Mouse (Mus musculus): ENCODE results near the gene Galt.

The Galt gene

DNA sequence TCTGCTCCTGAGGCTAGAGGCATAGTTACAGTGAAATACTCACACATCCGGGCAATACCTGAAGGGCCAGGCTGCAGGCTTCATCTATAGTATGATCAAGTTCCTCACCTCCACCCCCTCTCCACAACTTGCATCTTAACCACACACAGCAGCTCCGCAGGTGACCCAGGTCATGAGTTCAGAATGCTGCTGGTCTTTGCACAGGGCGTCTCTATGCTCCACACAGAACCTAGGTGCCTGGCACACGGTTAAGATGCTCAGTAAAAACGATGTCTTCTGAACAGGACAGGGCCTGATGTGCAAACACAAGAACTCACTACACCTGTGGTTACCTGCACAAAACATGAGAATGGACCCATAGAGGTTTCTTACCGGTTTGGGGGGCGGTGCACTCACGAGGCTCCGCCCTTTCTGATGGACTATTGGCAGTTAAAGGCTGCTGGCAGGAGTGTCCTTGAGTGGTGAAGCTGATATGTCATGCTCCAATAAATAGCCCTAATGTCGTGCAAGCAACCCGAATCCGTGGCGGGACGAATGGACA is at the start of gene Galt:
Gene Galt (plus strand): TSS at position 432 of the 541 bp plus-strand sequence.
- no peak for TF ChIP-seq POU5F1 (IDR thresholded peaks at IDR 0.05; ENCODE audit: borderline replicate concordance, low read length)
- no peak for TF ChIP-seq NANOG (IDR thresholded peaks at IDR 0.05; ENCODE audit: borderline replicate concordance, low read length)
- no peak for TF ChIP-seq CTCF (conservative IDR thresholded peaks at IDR 0.05; ENCODE audit: low read length)
- Histone ChIP-seq H3K27me3 (ENCODE audit: insufficient read depth, low read length) (peaks cover 2% of the 10 kb centered on the region; the same call in 1 of the 2 replicates), H3K36me3 (ENCODE audit: insufficient read depth, low read length) (peaks cover 31% of the 10 kb centered on the region), H3K4me3 (replicated peaks; ENCODE audit: low read length) (peak within 1 kb of the TSS; percentile 94), H3K4me1 (replicated peaks; ENCODE audit: low read depth, low read length) (peaks cover 49% of the 10 kb centered on the region), H3K9me3 (ENCODE audit: low read length) (no peaks in the 10 kb centered on the region)

DNA sequence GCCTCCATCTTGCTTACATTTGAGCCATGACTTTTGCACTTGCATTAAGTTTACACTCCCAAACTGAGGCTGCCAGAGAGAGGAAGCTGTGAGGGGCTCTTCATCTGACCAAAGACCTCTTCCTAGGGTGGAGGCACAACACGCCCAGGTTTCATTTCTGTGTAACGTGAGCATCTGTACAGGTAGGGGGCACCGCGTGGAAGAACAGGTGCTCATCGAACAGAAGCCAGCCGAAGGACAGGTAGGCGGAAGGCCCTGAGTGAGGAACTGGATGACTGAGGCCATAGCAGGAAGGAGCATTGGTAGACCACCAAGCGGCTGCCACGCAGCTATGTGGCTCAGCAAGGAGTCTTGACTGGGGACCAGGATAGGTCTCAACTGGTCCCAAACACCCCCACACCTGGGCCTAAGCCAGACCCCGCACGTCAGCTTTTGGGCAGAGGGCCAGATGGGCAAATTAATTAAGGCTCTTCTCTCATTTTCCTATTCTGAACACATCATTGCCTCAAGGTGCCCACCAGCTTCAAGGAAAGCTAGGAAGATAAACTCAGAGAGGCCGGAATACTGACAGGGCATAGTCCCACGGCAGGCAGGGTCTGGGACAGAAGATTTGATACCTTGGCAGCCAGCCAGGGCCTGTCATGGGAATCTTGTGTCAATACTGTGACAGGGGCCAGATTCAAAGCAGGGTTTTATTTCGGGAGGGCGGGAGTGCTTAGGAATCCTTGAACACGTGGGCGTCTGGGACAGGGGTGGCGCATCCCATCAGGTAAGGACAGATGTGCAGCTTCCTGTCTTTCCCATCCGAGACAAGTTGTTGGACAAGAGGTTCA is 48.9 kb upstream of the Galt start:
- peak overlapping the region; percentile 15; the same call in 1 of the 2 replicates for H3K4me3 ChIP-seq (replicated peaks; ENCODE audit: low read length)
- no peak for TF ChIP-seq NANOG (IDR thresholded peaks at IDR 0.05; ENCODE audit: borderline replicate concordance, low read length)
- TF ChIP-seq CTCF (conservative IDR thresholded peaks at IDR 0.05; ENCODE audit: low read length) = no peak
- no peak for TF ChIP-seq POU5F1 (IDR thresholded peaks at IDR 0.05; ENCODE audit: borderline replicate concordance, low read length)
- H3K4me1 ChIP-seq (replicated peaks; ENCODE audit: low read depth, low read length) = peaks cover 58% of the 10 kb centered on the region
- peaks cover 7% of the 10 kb centered on the region for H3K36me3 ChIP-seq (ENCODE audit: insufficient read depth, low read length)
- H3K9me3 ChIP-seq (ENCODE audit: low read length) = no peaks in the 10 kb centered on the region
- H3K27me3 ChIP-seq (ENCODE audit: insufficient read depth, low read length) = peaks cover 36% of the 10 kb centered on the region

- Histone ChIP-seq H3K4me3 (replicated peaks; ENCODE audit: low read length) (peak overlapping the region; percentile 35; the same call in 1 of the 2 replicates), H3K36me3 (ENCODE audit: insufficient read depth, low read length) (peaks cover 16% of the 10 kb centered on the region)
- TF ChIP-seq POU5F1 (IDR thresholded peaks at IDR 0.05; ENCODE audit: borderline replicate concordance, low read length) (peak; percentile 100), CTCF (conservative IDR thresholded peaks at IDR 0.05; ENCODE audit: low read length) (peak; percentile 42), NANOG (IDR thresholded peaks at IDR 0.05; ENCODE audit: borderline replicate concordance, low read length) (no peak)
Measured at GRCm38 (mm10) chr4:41707011-41707535, 48.0 kb upstream of the Galt start.

GRCm38 (mm10) chr4:41708192-41708745 is 46.8 kb upstream of the Galt start:
- no peaks in the 10 kb centered on the region for H3K9me3 ChIP-seq (ENCODE audit: low read length)
- no peak overlapping the region for H3K4me3 ChIP-seq (replicated peaks; ENCODE audit: low read length)
- H3K4me1 ChIP-seq (replicated peaks; ENCODE audit: low read depth, low read length) = peaks cover 74% of the 10 kb centered on the region
- no peak for TF ChIP-seq NANOG (IDR thresholded peaks at IDR 0.05; ENCODE audit: borderline replicate concordance, low read length)
- peak; percentile 75 for TF ChIP-seq CTCF (conservative IDR thresholded peaks at IDR 0.05; ENCODE audit: low read length)
- TF ChIP-seq POU5F1 (IDR thresholded peaks at IDR 0.05; ENCODE audit: borderline replicate concordance, low read length) = no peak
- H3K27me3 ChIP-seq (ENCODE audit: insufficient read depth, low read length) = peaks cover 30% of the 10 kb centered on the region
- H3K36me3 ChIP-seq (ENCODE audit: insufficient read depth, low read length) = peaks cover 22% of the 10 kb centered on the region

More at GRCm38 (mm10) chr4:41707011-41707535, 48.0 kb upstream of the Galt start:
- peaks cover 36% of the 10 kb centered on the region for H3K27me3 ChIP-seq (ENCODE audit: insufficient read depth, low read length)
- no peaks in the 10 kb centered on the region for H3K9me3 ChIP-seq (ENCODE audit: low read length)
- peaks cover 68% of the 10 kb centered on the region for H3K4me1 ChIP-seq (replicated peaks; ENCODE audit: low read depth, low read length)

GRCm38 (mm10) chr4:41710229-41710628 is 44.8 kb upstream of the Galt start:
- Histone ChIP-seq H3K4me3 (replicated peaks; ENCODE audit: low read length) (no peak overlapping the region), H3K36me3 (ENCODE audit: insufficient read depth, low read length) (peaks cover 30% of the 10 kb centered on the region), H3K27me3 (ENCODE audit: insufficient read depth, low read length) (peaks cover 15% of the 10 kb centered on the region), H3K9me3 (ENCODE audit: low read length) (no peaks in the 10 kb centered on the region), H3K4me1 (replicated peaks; ENCODE audit: low read depth, low read length) (peaks cover 71% of the 10 kb centered on the region)
- TF ChIP-seq CTCF (conservative IDR thresholded peaks at IDR 0.05; ENCODE audit: low read length) (0 out of 2 replicates have a peak, but pooled peaks have one; percentile 12), NANOG (IDR thresholded peaks at IDR 0.05; ENCODE audit: borderline replicate concordance, low read length) (no peak)

- H3K27me3 ChIP-seq (ENCODE audit: insufficient read depth, low read length) = no peaks in the 10 kb centered on the region
- no peaks in the 10 kb centered on the region for H3K9me3 ChIP-seq (ENCODE audit: low read length)
- H3K36me3 ChIP-seq (ENCODE audit: insufficient read depth, low read length) = peaks cover 45% of the 10 kb centered on the region
- peak overlapping the region; percentile 94 for H3K4me3 ChIP-seq (replicated peaks; ENCODE audit: low read length)
- TF ChIP-seq CTCF (conservative IDR thresholded peaks at IDR 0.05; ENCODE audit: low read length) (no peak), NANOG (IDR thresholded peaks at IDR 0.05; ENCODE audit: borderline replicate concordance, low read length) (no peak)
- H3K4me1 ChIP-seq (replicated peaks; ENCODE audit: low read depth, low read length) = peaks cover 58% of the 10 kb centered on the region
Measured at GRCm38 (mm10) chr4:41711705-41712375, 43.2 kb upstream of the Galt start.

DNA sequence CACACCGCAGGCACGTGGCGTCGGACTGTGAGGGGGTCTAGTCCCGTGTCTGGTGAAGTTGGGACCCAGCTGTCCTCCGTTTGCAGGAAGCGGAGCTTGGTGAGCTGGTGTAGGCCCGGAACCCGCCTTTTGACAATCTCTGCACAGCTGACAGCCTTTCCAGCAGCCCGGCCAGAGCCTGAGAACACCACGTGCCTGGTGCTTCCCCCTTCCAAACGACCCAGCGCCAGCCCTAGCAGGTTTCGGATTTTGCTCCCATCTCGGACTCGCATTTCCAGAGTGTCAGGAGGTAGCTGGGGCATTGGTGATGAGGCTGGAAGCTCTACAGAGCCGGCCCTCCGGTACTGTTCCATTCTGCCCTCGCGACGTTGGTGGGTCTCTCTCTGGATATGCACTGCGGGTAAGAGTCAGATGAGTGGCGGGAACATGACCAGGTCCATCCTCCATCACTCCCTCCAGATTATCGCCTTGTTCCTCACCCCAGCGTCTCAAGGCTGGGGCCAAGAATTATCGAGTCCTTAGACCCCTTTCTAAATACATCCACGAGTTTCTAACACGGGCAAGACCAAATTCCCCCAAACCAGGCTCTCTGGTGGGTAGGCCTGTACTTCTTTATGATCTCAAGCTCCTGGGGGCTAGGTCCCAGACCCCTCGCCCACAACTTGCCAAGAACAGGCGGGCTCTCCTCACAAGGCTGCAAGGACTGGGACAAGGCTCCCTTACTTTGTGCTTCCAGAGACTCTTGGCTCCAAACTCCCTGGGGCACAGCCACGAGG is 42.4 kb upstream of the Galt start:
- H3K4me3 ChIP-seq (replicated peaks; ENCODE audit: low read length) = peak overlapping the region; percentile 94
- peaks cover 59% of the 10 kb centered on the region for H3K4me1 ChIP-seq (replicated peaks; ENCODE audit: low read depth, low read length)
- H3K36me3 ChIP-seq (ENCODE audit: insufficient read depth, low read length) = peaks cover 53% of the 10 kb centered on the region
- H3K27me3 ChIP-seq (ENCODE audit: insufficient read depth, low read length) = no peaks in the 10 kb centered on the region
- H3K9me3 ChIP-seq (ENCODE audit: low read length) = no peaks in the 10 kb centered on the region
- TF ChIP-seq POU5F1 (IDR thresholded peaks at IDR 0.05; ENCODE audit: borderline replicate concordance, low read length) (no peak), NANOG (IDR thresholded peaks at IDR 0.05; ENCODE audit: borderline replicate concordance, low read length) (no peak), CTCF (conservative IDR thresholded peaks at IDR 0.05; ENCODE audit: low read length) (no peak)
